Comparison of ENCODE assay signal across 18 mouse cellular contexts in genomic region chr13:110044418-110044817, GRCm38 (mm10).
DNase-seq lines count a peak whose midpoint lies in the region; ATAC-seq and TF ChIP-seq lines count a peak whose summit lies in the region.
"Had no signal": no experiment of that assay in that cellular context is flagged by ENCODE, and none has a peak within 500 bp of the region (broad histone marks: within the 10 kb centered on the region; RNA-seq: fewer than 3 reads in every experiment).

No protein-coding gene starts in this region.

- no peak for TF ChIP-seq EP300 in lung, postnatal 0 days (IDR thresholded peaks at IDR 0.05)

- no peaks in the 10 kb centered on the region for H3K27me3 ChIP-seq in lung, postnatal 0 days (replicated peaks; ENCODE audit: insufficient read depth, low read length)
- H3K27me3 ChIP-seq: embryonic facial prominence, embryonic 13.5 days; liver, embryonic 15.5 days; midbrain, embryonic 12.5 days had no signal

- no peaks in the 10 kb centered on the region for H3K4me1 ChIP-seq in lung, postnatal 0 days (ENCODE audit: insufficient read depth, low read depth, low read length)
- H3K4me1 ChIP-seq: embryonic facial prominence, embryonic 13.5 days; hindbrain, embryonic 10.5 days; liver, embryonic 15.5 days; midbrain, embryonic 12.5 days had no signal

- peak; percentile 33 for TF ChIP-seq CTCF in lung, postnatal 0 days (IDR thresholded peaks at IDR 0.05)

- H3K9me3 ChIP-seq in lung, postnatal 0 days (ENCODE audit: low read length) = no peaks in the 10 kb centered on the region
- H3K9me3 ChIP-seq: embryonic facial prominence, embryonic 13.5 days; hindbrain, embryonic 10.5 days; liver, embryonic 15.5 days; midbrain, embryonic 12.5 days had no signal

- no peak for ATAC-seq in lung, postnatal 0 days
- ATAC-seq in megakaryocyte progenitor cell, adult 5-6 weeks (replicated peaks; ENCODE audit: poor library complexity) = peak; percentile 38; the same call in 1 of the 2 replicates
- ATAC-seq in erythroblast, adult 5-6 weeks (replicated peaks; ENCODE audit: low FRiP score, poor library complexity, severe bottlenecking) = no peak
- ATAC-seq: activated CD4-positive, CD25-positive, alpha-beta regulatory T cell, adult 4 months had no signal

- H3K4me3 ChIP-seq in lung, postnatal 0 days (ENCODE audit: low read depth, low read length) = no peak overlapping the region
- H3K4me3 ChIP-seq: embryonic facial prominence, embryonic 13.5 days; heart, adult 2 months; hindbrain, embryonic 10.5 days; liver, embryonic 15.5 days; midbrain, embryonic 12.5 days had no signal

- 77% methylated on average over 4 of the region's 4 CpGs for WGBS in lung, postnatal 0 days

- H3K27ac ChIP-seq in lung, postnatal 0 days (ENCODE audit: low read length) = no peak overlapping the region
- H3K27ac ChIP-seq: embryonic facial prominence, embryonic 13.5 days; heart, adult 2 months; hindbrain, embryonic 10.5 days; liver, embryonic 15.5 days; midbrain, embryonic 12.5 days had no signal

- peak; percentile 42 for DNase-seq in heart, adult 11 months
- no peak for DNase-seq in heart, adult 8-10 months (ENCODE audit: low spot score)
- no peak for DNase-seq in lung, postnatal 0 days (ENCODE audit: low spot score)
- no peak for DNase-seq in lung, postnatal 4 days
- peak; percentile 57 for DNase-seq in ES-CJ7 (ENCODE audit: low read depth, low spot score)
- DNase-seq in right cerebral cortex, postnatal 4 days = no peak
- DNase-seq: adrenal gland, postnatal 25 days; cerebellum, adult 9-11 months; heart, adult 2 months; kidney, postnatal 10 days; lung, postnatal 36 days had no signal

- no peak overlapping the region for H3K9ac ChIP-seq in lung, postnatal 0 days (replicated peaks; ENCODE audit: low read depth)
- H3K9ac ChIP-seq: embryonic facial prominence, embryonic 13.5 days; liver, embryonic 15.5 days; midbrain, embryonic 12.5 days had no signal

- no peaks in the 10 kb centered on the region for H3K36me3 ChIP-seq in lung, postnatal 0 days (ENCODE audit: insufficient read depth, low read length)
- H3K36me3 ChIP-seq: embryonic facial prominence, embryonic 13.5 days; hindbrain, embryonic 10.5 days; liver, embryonic 15.5 days; midbrain, embryonic 12.5 days had no signal

- no peak overlapping the region for H3K4me2 ChIP-seq in lung, postnatal 0 days (replicated peaks; ENCODE audit: low read depth, low read length)
- H3K4me2 ChIP-seq: embryonic facial prominence, embryonic 13.5 days; liver, embryonic 15.5 days; midbrain, embryonic 12.5 days had no signal

Comparison
In these comparisons a context has a peak if more than half of its experiments do, and no peak if none do; other contexts are left out.
1. DNase-seq: peak in heart, adult 11 months (single experiment) and ES-CJ7 (single experiment); none in heart, adult 8-10 months (single experiment), lung, postnatal 0 days (single experiment), lung, postnatal 4 days (0 of 2) and right cerebral cortex, postnatal 4 days (single experiment).